In genomic region chr1:154999501-155000131, GRCm38 (mm10) we compare ENCODE assay signal across 14 mouse cellular contexts.
DNase-seq lines count a peak whose midpoint lies in the region; ATAC-seq and TF ChIP-seq lines count a peak whose summit lies in the region.
"Had no signal": no experiment of that assay in that cellular context is flagged by ENCODE, and none has a peak within 500 bp of the region (broad histone marks: within the 10 kb centered on the region; RNA-seq: fewer than 3 reads in every experiment).

No protein-coding gene starts in this region.

- no peak for TF ChIP-seq CTCF in hindbrain, postnatal 0 days (IDR thresholded peaks at IDR 0.05; ENCODE audit: low read depth)
- TF ChIP-seq CTCF in cerebellum, adult 2 months (IDR thresholded peaks at IDR 0.05; ENCODE audit: borderline replicate concordance, insufficient read depth, low read depth, low read length) = no peak

- H3K27ac ChIP-seq in hindbrain, postnatal 0 days = peak overlapping the region; percentile 78
- H3K27ac ChIP-seq in hindbrain, embryonic 14.5 days = no peak overlapping the region
- H3K27ac ChIP-seq in cerebellum, adult 2 months (ENCODE audit: insufficient read depth, low read length) = peak overlapping the region; percentile 62; the same call in 1 of the 2 replicates
- no peak overlapping the region for H3K27ac ChIP-seq in kidney, embryonic 15.5 days
- H3K27ac ChIP-seq: hindbrain, embryonic 13.5 days; limb, embryonic 13.5 days; stomach, embryonic 15.5 days had no signal

- peak; percentile 68 for DNase-seq in hindbrain, postnatal 0 days (ENCODE audit: low spot score)
- no peak for DNase-seq in hindbrain, embryonic 14.5 days (ENCODE audit: low spot score)
- DNase-seq in adrenal gland, postnatal 36 days = peak; percentile 11 to 53
- peak; percentile 87 to 88 for DNase-seq in cerebellum, adult 2 months
- peak; percentile 47 to 52 for DNase-seq in layer of hippocampus, adult 8-10 months (ENCODE audit: low spot score in 2 of 2)
- no peak for DNase-seq in c-Kit-positive CD71-positive TER-119-positive erythroid progenitor cells, embryonic 14.5 days (ENCODE audit: low spot score)
- DNase-seq in MN1 (ENCODE audit: low spot score) = no peak
- DNase-seq: heart, adult 18-20 months; kidney, postnatal 36 days; retina, postnatal 1 day had no signal

- H3K4me2 ChIP-seq in hindbrain, postnatal 0 days (ENCODE audit: low read depth, low read length) = no peak overlapping the region
- no peak overlapping the region for H3K4me2 ChIP-seq in hindbrain, embryonic 14.5 days (replicated peaks)
- H3K4me2 ChIP-seq in kidney, embryonic 15.5 days = no peak overlapping the region
- H3K4me2 ChIP-seq: hindbrain, embryonic 13.5 days; limb, embryonic 13.5 days; stomach, embryonic 15.5 days had no signal

- H3K4me1 ChIP-seq in hindbrain, postnatal 0 days (ENCODE audit: insufficient read depth, low read length) = 0 out of 2 replicates have a peak, but pooled peaks cover under 1% of the 10 kb centered on the region
- H3K4me1 ChIP-seq in hindbrain, embryonic 14.5 days (replicated peaks; ENCODE audit: control insufficient read depth, insufficient read depth, low read length) = peaks cover 14% of the 10 kb centered on the region
- H3K4me1 ChIP-seq in cerebellum, adult 2 months (ENCODE audit: control insufficient read depth, insufficient read depth, low read length) = peaks cover 34% of the 10 kb centered on the region
- H3K4me1 ChIP-seq in kidney, embryonic 15.5 days = no peaks in the 10 kb centered on the region
- H3K4me1 ChIP-seq: stomach, embryonic 15.5 days had no signal

- ATAC-seq in hindbrain, postnatal 0 days = peak; percentile 82
- ATAC-seq in hindbrain, embryonic 14.5 days (ENCODE audit: low FRiP score) = no peak
- ATAC-seq in kidney, embryonic 15.5 days (replicated peaks; ENCODE audit: low FRiP score) = no peak

- no peaks in the 10 kb centered on the region for H3K36me3 ChIP-seq in hindbrain, postnatal 0 days (ENCODE audit: insufficient read depth, low read length)
- no peaks in the 10 kb centered on the region for H3K36me3 ChIP-seq in hindbrain, embryonic 14.5 days (replicated peaks; ENCODE audit: control insufficient read depth, insufficient read depth)
- H3K36me3 ChIP-seq in kidney, embryonic 15.5 days = no peaks in the 10 kb centered on the region
- H3K36me3 ChIP-seq: hindbrain, embryonic 13.5 days; limb, embryonic 13.5 days; stomach, embryonic 15.5 days had no signal

- no peaks in the 10 kb centered on the region for H3K9me3 ChIP-seq in hindbrain, postnatal 0 days (ENCODE audit: low read length)
- H3K9me3 ChIP-seq in hindbrain, embryonic 14.5 days (ENCODE audit: control insufficient read depth, low read length) = no peaks in the 10 kb centered on the region
- no peaks in the 10 kb centered on the region for H3K9me3 ChIP-seq in kidney, embryonic 15.5 days (replicated peaks)
- H3K9me3 ChIP-seq: hindbrain, embryonic 13.5 days; limb, embryonic 13.5 days; stomach, embryonic 15.5 days had no signal

- no peak overlapping the region for H3K9ac ChIP-seq in hindbrain, postnatal 0 days (replicated peaks; ENCODE audit: low read length)
- no peak overlapping the region for H3K9ac ChIP-seq in hindbrain, embryonic 14.5 days
- no peak overlapping the region for H3K9ac ChIP-seq in kidney, embryonic 15.5 days
- H3K9ac ChIP-seq: hindbrain, embryonic 13.5 days; limb, embryonic 13.5 days; stomach, embryonic 15.5 days had no signal

- no peaks in the 10 kb centered on the region for H3K27me3 ChIP-seq in hindbrain, postnatal 0 days (ENCODE audit: insufficient read depth, low read length)
- H3K27me3 ChIP-seq in hindbrain, embryonic 14.5 days (ENCODE audit: control insufficient read depth, insufficient read depth, low read length) = peaks cover 4% of the 10 kb centered on the region; the same call in 1 of the 2 replicates
- no peaks in the 10 kb centered on the region for H3K27me3 ChIP-seq in cerebellum, adult 2 months (ENCODE audit: control insufficient read depth, insufficient read depth, low read length)
- H3K27me3 ChIP-seq in kidney, embryonic 15.5 days = no peaks in the 10 kb centered on the region
- H3K27me3 ChIP-seq: stomach, embryonic 15.5 days had no signal

- H3K4me3 ChIP-seq in hindbrain, postnatal 0 days (ENCODE audit: low read length) = no peak overlapping the region
- H3K4me3 ChIP-seq in hindbrain, embryonic 14.5 days (replicated peaks; ENCODE audit: low read length) = no peak overlapping the region
- no peak overlapping the region for H3K4me3 ChIP-seq in cerebellum, adult 2 months (replicated peaks; ENCODE audit: insufficient read depth, low read depth, low read length)
- no peak overlapping the region for H3K4me3 ChIP-seq in kidney, embryonic 15.5 days (replicated peaks)
- H3K4me3 ChIP-seq: hindbrain, embryonic 13.5 days; limb, embryonic 13.5 days; stomach, embryonic 15.5 days had no signal

- no peak for TF ChIP-seq POLR2A in cerebellum, adult 2 months (IDR thresholded peaks at IDR 0.05; ENCODE audit: borderline replicate concordance, insufficient read depth, low read length)

- 50% methylated on average over 9 of the region's 9 CpGs for WGBS in hindbrain, postnatal 0 days
- whole genome bisulfite sequencing in hindbrain, embryonic 14.5 days = 67% methylated on average over 9 of the region's 9 CpGs
- WGBS in cerebellum, adult 2 months = 4% methylated on average over 9 of the region's 9 CpGs
- WGBS in kidney, embryonic 15.5 days = 76% methylated on average over 9 of the region's 9 CpGs

Comparison
In these comparisons a context has a peak if more than half of its experiments do, and no peak if none do; other contexts are left out.
1. DNase-seq: peak in hindbrain, postnatal 0 days (single experiment), adrenal gland, postnatal 36 days (2 of 2), cerebellum, adult 2 months (2 of 2) and layer of hippocampus, adult 8-10 months (2 of 2); none in hindbrain, embryonic 14.5 days (single experiment), c-Kit-positive CD71-positive TER-119-positive erythroid progenitor cells, embryonic 14.5 days (single experiment) and MN1 (single experiment).
2. H3K27ac ChIP-seq: peak in hindbrain, postnatal 0 days (single experiment) and cerebellum, adult 2 months (single experiment); none in hindbrain, embryonic 14.5 days (single experiment) and kidney, embryonic 15.5 days (single experiment).